Mouse (Mus musculus): ENCODE results near the gene Usp17la.
"Not testable (repeated sequence)": the region's sequence is repeated elsewhere in the genome, so short reads cannot be mapped to it uniquely, and the experiment has no call there.

Usp17la gene

DNA sequence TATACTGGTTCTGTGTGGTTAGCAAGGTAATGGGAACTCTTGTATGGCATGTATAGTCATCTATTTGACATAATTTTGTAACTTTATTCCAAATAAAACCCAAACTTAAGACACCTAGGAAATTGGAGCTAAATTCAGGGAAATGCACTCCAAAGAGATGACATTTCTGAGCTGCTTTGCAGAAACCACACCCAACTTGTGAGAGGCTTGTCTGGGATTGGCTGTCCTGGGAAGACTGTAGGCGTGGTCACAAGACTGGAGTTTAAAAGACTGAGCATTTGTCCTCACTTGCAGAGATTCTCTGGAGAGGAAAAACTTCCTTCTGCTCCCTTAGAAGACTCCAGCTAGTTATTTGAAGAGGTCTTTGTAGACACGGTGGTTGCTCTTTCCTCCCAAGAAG lies at the start of gene Usp17la:
Gene Usp17la (plus strand): TSS at position 301 of the 400 bp plus-strand sequence.
- not testable (repeated sequence) for DNase-seq (ENCODE audit: low read depth)

DNA sequence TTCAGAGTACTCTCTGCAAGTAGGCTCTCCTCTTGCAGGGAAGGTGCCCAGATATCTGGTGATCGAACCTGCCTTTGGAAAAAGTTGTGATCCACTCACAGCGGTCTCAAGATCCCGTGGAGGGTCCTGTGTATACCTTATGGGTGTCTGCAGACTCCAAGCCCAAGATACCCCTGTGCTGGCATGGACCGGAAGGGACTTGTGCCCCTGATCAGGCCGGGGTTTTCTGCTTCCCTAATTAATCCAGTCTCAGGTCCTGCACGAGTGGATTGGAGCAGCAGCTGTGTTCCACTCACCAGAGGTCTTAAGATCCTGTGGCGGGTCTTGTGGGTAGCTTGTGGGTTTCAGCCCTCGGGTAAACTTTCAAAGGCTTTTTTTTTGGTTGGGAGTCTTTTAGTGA lies 46.5 kb upstream of the Usp17la start:
- DNase-seq (ENCODE audit: low read depth): not testable (repeated sequence)

DNA sequence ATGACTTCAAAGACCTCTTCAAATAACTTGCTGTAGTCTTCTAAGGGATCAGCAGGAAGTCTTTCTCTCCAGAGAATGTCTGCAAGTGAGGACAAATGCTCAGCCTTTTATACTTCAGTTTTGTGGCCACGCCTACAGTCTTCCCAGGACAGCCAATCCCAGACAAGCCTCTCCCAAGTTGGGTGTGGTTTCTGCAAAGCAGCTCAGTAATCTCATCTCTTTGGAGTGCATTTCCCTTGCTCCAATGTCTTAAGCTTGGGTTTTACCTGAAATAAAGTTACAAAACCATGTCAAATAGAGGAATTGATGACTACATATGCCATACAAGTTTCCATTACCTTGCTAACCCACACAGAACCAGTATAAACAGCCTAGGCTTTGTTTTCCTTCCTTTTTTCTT lies 14.3 kb upstream of the Usp17la start, which contains the start of gene Usp17lb:
Gene Usp17lb (minus strand): TSS at position 101 of the 400 bp plus-strand sequence.
- no peak for DNase-seq (ENCODE audit: low read depth)

DNA sequence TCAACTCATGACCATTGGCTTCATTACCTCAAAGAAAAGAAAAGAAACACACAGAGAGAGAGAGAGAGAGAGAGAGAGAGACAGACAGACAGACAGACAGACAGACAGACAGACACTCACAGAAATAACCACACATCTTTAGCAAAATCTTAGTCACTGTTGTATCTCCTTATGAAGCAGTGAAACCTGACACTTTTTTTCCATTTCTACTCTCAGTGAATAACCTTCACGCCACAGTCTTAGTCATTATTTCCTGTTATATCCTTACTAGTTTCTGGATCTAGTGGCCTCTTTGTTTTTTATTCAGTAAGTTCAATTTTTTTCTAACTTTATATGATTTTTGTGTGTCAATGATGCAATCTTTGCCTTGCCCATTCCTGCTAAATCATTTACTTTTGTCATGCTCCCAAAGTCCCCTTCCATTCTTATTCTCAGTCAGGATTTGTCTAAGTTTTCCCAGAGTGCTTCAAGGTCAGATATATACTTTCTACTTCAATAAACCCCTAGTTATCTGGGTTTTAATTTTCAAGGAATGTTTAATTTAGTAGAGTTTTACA lies 13.0 kb upstream of the Usp17la start:
- DNase-seq (ENCODE audit: low read depth): no peak

DNA sequence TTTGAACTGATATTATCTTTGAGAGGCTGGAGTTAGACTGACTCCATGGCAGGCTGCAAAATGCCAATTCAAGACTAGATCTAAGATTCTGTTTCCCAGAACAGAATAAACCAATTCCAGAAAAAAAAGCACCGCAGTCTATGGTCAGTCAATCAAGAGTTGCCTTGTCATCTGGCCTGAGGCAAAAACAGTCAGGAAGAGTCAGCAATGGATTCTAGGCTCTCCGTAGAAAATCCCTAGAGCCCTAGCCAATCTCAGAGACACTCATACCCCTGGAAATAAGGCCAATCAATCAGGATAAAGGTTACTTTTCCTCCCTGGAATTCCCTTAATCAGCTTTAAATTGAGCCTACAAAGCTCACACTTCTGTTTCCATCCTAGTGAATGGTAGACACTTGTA lies 5.3 kb upstream of the Usp17la start:
- DNase-seq (ENCODE audit: low read depth): not testable (repeated sequence)

DNA sequence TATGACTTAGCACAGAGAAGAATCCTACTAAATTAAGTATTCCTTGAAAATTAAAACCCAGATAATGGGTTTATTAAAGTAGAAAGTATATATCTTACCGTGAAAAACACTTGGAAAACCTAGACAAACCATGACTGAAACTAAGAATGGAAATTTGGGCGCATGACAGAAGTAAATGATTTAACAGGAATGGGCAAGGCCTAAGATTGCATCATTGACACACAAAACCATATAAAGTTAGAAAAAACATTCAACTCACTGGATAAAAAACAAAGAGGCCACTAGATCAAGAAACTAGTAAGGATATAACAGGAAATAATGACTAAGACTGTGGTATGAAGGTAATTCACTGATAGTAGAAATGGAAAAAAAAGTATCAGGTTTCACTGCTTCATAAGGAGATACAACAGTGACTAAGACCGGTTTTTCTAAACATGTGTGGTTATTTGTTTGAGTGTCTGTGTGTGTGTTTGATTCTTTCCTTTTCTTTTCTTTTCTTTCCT lies 1.5 kb upstream of the Usp17la start:
- DNase-seq (ENCODE audit: low read depth): no peak

DNA sequence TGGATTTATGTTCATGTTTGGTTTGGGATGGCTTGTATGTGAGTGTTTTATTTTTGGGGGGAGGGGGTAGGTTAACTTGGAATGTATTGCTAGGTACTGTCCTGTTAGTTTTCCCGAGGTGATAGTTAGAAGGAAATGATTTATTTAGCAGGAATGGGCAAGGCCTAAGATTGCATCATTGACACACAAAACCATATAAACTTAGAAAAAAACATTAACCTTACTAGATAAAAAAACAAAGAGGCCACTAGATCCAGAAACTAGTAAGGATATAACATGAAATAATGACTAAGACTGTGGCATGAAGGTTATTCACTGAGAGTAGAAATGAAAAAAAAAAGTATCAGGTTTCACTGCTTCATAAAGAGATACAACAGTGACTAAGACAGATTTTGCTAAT lies 874 bp downstream of the Usp17la start:
- no peak for DNase-seq (ENCODE audit: low read depth)

DNA sequence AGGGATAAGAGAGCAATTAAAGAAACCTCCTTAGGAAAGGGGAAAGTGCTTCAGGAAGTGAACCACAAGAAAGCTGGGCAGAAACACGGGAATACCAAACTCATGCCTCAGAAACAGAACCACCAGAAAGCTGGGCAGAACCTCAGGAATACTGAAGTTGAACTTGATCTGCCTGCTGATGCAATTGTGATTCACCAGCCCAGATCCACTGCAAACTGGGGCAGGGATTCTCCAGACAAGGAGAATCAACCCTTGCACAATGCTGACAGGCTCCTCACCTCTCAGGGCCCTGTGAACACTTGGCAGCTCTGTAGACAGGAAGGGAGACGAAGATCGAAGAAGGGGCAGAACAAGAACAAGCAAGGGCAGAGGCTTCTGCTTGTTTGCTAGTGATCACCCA lies 4.6 kb downstream of the Usp17la start:
- no peak for DNase-seq (ENCODE audit: low read depth)

DNA sequence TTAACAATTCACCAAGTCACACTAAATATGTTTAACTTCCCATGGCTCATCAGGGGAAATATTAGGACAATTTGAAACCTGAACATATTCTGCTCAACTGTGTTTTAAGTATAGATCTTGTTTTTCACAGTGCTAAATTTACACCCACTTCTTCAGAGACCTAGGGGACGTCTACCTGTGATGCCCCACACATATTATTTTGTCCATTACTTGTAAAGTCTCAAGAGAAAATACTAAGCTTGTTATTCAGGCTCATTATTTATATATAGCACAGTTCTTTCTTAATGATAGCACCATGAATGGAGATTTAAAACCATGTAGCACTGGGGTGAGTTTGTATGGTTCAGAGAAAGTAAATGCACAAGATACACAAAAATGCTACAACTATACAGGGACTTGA lies 20.9 kb downstream of the Usp17la start, which contains the start of gene Olfr665:
Gene Olfr665 (plus strand): TSS at position 301 of the 400 bp plus-strand sequence.
- DNase-seq (ENCODE audit: low read depth): no peak

DNA sequence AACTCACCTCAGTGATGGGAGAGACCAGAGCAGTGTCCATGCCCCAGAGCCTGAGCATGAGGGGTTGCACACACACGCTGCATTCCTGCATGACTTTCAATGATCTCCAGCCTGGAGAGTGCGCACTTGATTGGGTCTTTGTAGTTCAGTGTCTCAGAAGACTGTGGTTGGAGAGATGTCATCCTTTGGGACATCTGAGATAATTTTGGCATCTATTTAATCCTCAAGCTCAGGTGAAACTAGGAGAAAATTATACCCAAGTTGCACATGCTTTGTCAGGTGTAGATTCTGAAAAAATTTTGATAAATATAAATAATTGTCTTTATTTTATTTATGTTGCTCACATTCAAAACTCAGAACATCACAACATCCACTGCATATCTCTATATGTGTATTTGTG lies 39.0 kb downstream of the Usp17la start, which contains the start of gene Olfr666:
Gene Olfr666 (minus strand): TSS at position 101 of the 400 bp plus-strand sequence.
- no peak for DNase-seq (ENCODE audit: low read depth)
